ENCODE assay signal across 31 mouse cellular contexts in the genomic region with DNA sequence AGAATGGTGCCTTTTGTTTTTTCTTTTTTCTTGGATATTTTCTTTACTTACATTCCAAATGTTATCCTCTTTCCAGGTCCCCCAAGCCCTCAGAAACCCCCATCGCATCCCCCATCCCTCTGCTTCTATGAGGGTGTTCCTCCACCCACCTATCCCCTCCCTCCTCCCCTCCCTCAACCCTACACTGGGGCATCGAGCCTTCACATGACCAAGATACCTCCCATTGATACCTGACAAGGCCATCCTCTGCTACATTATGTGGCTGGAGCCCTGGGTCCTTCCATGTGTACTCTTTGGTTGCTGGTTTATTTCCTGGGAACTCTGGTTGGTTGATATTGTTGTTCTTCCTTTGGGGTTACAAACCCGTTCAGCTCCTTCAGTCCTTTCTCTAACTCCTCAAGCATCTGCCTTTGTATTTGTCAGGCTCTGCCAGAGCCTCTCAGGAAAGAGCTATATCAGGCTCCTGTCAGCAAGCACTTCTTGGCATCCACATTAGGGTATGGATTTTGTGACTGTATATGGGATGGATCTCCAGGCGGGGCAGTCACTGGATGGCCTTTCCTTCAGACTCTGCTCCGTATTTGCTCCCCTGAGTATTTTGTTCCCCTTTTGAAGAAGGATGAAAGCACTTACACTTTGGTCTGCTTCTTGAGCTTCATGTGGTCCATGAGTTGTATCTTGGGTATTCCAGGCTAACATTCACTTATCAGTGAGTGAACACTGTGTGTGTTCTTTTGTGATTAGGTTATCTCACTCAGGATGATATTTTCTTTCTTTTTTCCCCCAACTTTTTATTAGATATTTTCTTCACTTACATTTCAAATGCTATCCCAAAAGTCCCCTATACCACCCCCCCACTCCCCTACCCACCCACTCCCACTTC. TPM values are rescaled to one million over a fixed set of nuclear protein-coding genes. Genes with fewer than 3 reads are reported as not detected.
DNase-seq lines count a peak whose midpoint lies in the region; ATAC-seq lines count a peak whose summit lies in the region.
"Had no signal": no experiment of that assay in that cellular context is flagged by ENCODE, and none has a peak within 500 bp of the region (broad histone marks: within the 10 kb centered on the region; RNA-seq: fewer than 3 reads in every experiment).

No protein-coding gene starts in this region.

- peaks cover 5% of the 10 kb centered on the region; the same call in 1 of the 2 replicates for H3K4me1 ChIP-seq in liver, embryonic 16.5 days (ENCODE audit: control insufficient read depth, low read depth, low read length)
- H3K4me1 ChIP-seq in forebrain, embryonic 16.5 days (replicated peaks; ENCODE audit: control insufficient read depth, insufficient read depth, low read length) = no peaks in the 10 kb centered on the region
- H3K4me1 ChIP-seq: embryonic facial prominence, embryonic 10.5 days; forebrain, embryonic 12.5 days; heart, embryonic 15.5 days; limb, embryonic 13.5 days; midbrain, embryonic 15.5 days; neural tube, embryonic 12.5 days had no signal

- no peaks in the 10 kb centered on the region for H3K36me3 ChIP-seq in liver, embryonic 16.5 days (ENCODE audit: control insufficient read depth, insufficient read depth)
- no peaks in the 10 kb centered on the region for H3K36me3 ChIP-seq in forebrain, embryonic 16.5 days (ENCODE audit: control insufficient read depth, insufficient read depth)
- H3K36me3 ChIP-seq: embryonic facial prominence, embryonic 10.5 days; forebrain, embryonic 12.5 days; heart, embryonic 15.5 days; limb, embryonic 13.5 days; midbrain, embryonic 15.5 days; neural tube, embryonic 12.5 days had no signal

- H3K9ac ChIP-seq in liver, embryonic 16.5 days (ENCODE audit: low read depth, low read length) = no peak overlapping the region; the same call in 1 of the 2 replicates
- H3K9ac ChIP-seq in forebrain, embryonic 16.5 days (replicated peaks; ENCODE audit: low read depth, low read length) = no peak overlapping the region
- H3K9ac ChIP-seq: forebrain, embryonic 12.5 days; heart, embryonic 15.5 days; hindbrain, embryonic 14.5 days; limb, embryonic 13.5 days; lung, embryonic 14.5 days; midbrain, embryonic 15.5 days; neural tube, embryonic 12.5 days had no signal

- no peaks in the 10 kb centered on the region for H3K9me3 ChIP-seq in liver, embryonic 16.5 days (replicated peaks; ENCODE audit: control insufficient read depth, low read length)
- H3K9me3 ChIP-seq in forebrain, embryonic 16.5 days (ENCODE audit: control insufficient read depth, low read length) = no peaks in the 10 kb centered on the region
- H3K9me3 ChIP-seq: embryonic facial prominence, embryonic 10.5 days; forebrain, embryonic 12.5 days; heart, embryonic 15.5 days; limb, embryonic 13.5 days; midbrain, embryonic 15.5 days; neural tube, embryonic 12.5 days had no signal

- H3K27me3 ChIP-seq in liver, embryonic 16.5 days (ENCODE audit: control insufficient read depth, insufficient read depth, low read depth, low read length) = no peaks in the 10 kb centered on the region; the same call in 1 of the 2 replicates
- no peaks in the 10 kb centered on the region for H3K27me3 ChIP-seq in forebrain, embryonic 16.5 days (replicated peaks; ENCODE audit: control insufficient read depth, insufficient read depth, low read length)
- H3K27me3 ChIP-seq: heart, embryonic 15.5 days; limb, embryonic 13.5 days; midbrain, embryonic 15.5 days; neural tube, embryonic 12.5 days had no signal

- DNase-seq in heart, adult 11 months = peak; percentile 28
- DNase-seq in heart, adult 9 months (ENCODE audit: low spot score in 2 of 2) = no peak
- peak; percentile 40 for DNase-seq in c-Kit-negative CD71-positive TER-119-positive erythroid progenitor cells, embryonic 14.5 days (ENCODE audit: low read depth, low spot score)
- DNase-seq in liver = peak; percentile 18
- DNase-seq in cerebellum, adult 18-20 months = no peak
- DNase-seq in right cerebral cortex, postnatal 36 days (ENCODE audit: low spot score in 2 of 2) = no peak
- DNase-seq: adrenal gland, postnatal 14 days; cerebellum, adult 11 months; cerebellum, postnatal 10 days; heart, postnatal 36 days; kidney, adult 9 months; kidney, postnatal 25 days; layer of hippocampus, postnatal 36 days; lung, embryonic 14.5 days; right cerebral cortex, postnatal 14 days; thymus, adult 18-20 months; thymus, postnatal 4 days had no signal

- ATAC-seq in liver, embryonic 16.5 days (ENCODE audit: low read depth) = peak; percentile 94
- no peak for ATAC-seq in forebrain, embryonic 16.5 days
- ATAC-seq: midbrain, embryonic 15.5 days had no signal

- H3K4me2 ChIP-seq in liver, embryonic 16.5 days (ENCODE audit: low read depth, low read length) = peak overlapping the region; percentile 42
- no peak overlapping the region for H3K4me2 ChIP-seq in forebrain, embryonic 16.5 days (ENCODE audit: low read length)
- H3K4me2 ChIP-seq: forebrain, embryonic 12.5 days; heart, embryonic 15.5 days; hindbrain, embryonic 14.5 days; limb, embryonic 13.5 days; lung, embryonic 14.5 days; midbrain, embryonic 15.5 days; neural tube, embryonic 12.5 days had no signal

- H3K27ac ChIP-seq in liver, embryonic 16.5 days (ENCODE audit: low read length) = peak overlapping the region; percentile 79
- no peak overlapping the region for H3K27ac ChIP-seq in forebrain, embryonic 16.5 days (ENCODE audit: low read length)
- H3K27ac ChIP-seq: embryonic facial prominence, embryonic 10.5 days; forebrain, embryonic 12.5 days; heart, embryonic 15.5 days; hindbrain, embryonic 14.5 days; limb, embryonic 13.5 days; midbrain, embryonic 15.5 days; neural tube, embryonic 12.5 days had no signal

- WGBS in liver, embryonic 16.5 days (ENCODE audit: insufficient replicate concordance) = 43% methylated on average over 5 of the region's 5 CpGs
- WGBS in forebrain, embryonic 16.5 days = 91% methylated on average over 5 of the region's 5 CpGs

- H3K4me3 ChIP-seq in liver, embryonic 16.5 days (ENCODE audit: low read depth, low read length) = peak overlapping the region; percentile 19; the same call in 1 of the 2 replicates
- H3K4me3 ChIP-seq in forebrain, embryonic 16.5 days (replicated peaks; ENCODE audit: low read length) = no peak overlapping the region
- H3K4me3 ChIP-seq: embryonic facial prominence, embryonic 10.5 days; forebrain, embryonic 12.5 days; heart, embryonic 15.5 days; limb, embryonic 13.5 days; midbrain, embryonic 15.5 days; neural tube, embryonic 12.5 days had no signal

RNA-seq across cellular contexts. Expression of a gene that starts 24.2 kb away (rescaled TPM):
- polyA plus RNA-seq in liver, embryonic 16.5 days (2015; fragmentation: Nextera tagmentation; extraction: Ambion mirVana) = 2.3 and 2.4 TPM in 2 replicates
- not detected in 2 replicates for polyA plus RNA-seq in forebrain, embryonic 16.5 days (2015; fragmentation: Nextera tagmentation; extraction: Ambion mirVana)
- polyA plus RNA-seq: cortical plate, adult 2 months; gonadal fat pad, adult 2 months; heart, embryonic 15.5 days; hindbrain, embryonic 14.5 days; intestine, embryonic 14.5 days; limb, embryonic 13.5 days; lung, embryonic 14.5 days; midbrain, embryonic 15.5 days; neural tube, embryonic 12.5 days; stomach, embryonic 14.5 days had no signal

RNA-seq across cellular contexts. Expression of a gene that starts 44.6 kb away (rescaled TPM):
- polyA plus RNA-seq in liver, embryonic 16.5 days (2015; fragmentation: Nextera tagmentation; extraction: Ambion mirVana) = 0.12 TPM in 1 of 2 replicates, not detected in the other
- polyA plus RNA-seq in forebrain, embryonic 16.5 days (2015; fragmentation: Nextera tagmentation; extraction: Ambion mirVana) = not detected in 2 replicates
- polyA plus RNA-seq: cortical plate, adult 2 months; embryonic facial prominence, embryonic 10.5 days; forebrain, embryonic 12.5 days; gonadal fat pad, adult 2 months; heart, embryonic 15.5 days; hindbrain, embryonic 14.5 days; intestine, embryonic 14.5 days; limb, embryonic 13.5 days; lung, embryonic 14.5 days; midbrain, embryonic 15.5 days; neural tube, embryonic 12.5 days; stomach, embryonic 14.5 days had no signal

RNA-seq across cellular contexts. Expression of a gene that starts 58.1 kb away (rescaled TPM):
- not detected in 2 replicates for polyA plus RNA-seq in liver, embryonic 16.5 days (2015; fragmentation: Nextera tagmentation; extraction: Ambion mirVana)
- not detected in 2 replicates for polyA plus RNA-seq in forebrain, embryonic 16.5 days (2015; fragmentation: Nextera tagmentation; extraction: Ambion mirVana)
- polyA plus RNA-seq: cortical plate, adult 2 months; embryonic facial prominence, embryonic 10.5 days; forebrain, embryonic 12.5 days; gonadal fat pad, adult 2 months; heart, embryonic 15.5 days; hindbrain, embryonic 14.5 days; intestine, embryonic 14.5 days; limb, embryonic 13.5 days; lung, embryonic 14.5 days; midbrain, embryonic 15.5 days; neural tube, embryonic 12.5 days; spleen, adult 2 months; stomach, embryonic 14.5 days had no signal

RNA-seq across cellular contexts. Expression of a gene that starts 58.4 kb away (rescaled TPM):
- 2.3 and 2.9 TPM in 2 replicates for polyA plus RNA-seq in liver, embryonic 16.5 days (2015; fragmentation: Nextera tagmentation; extraction: Ambion mirVana)
- polyA plus RNA-seq in forebrain, embryonic 16.5 days (2015; fragmentation: Nextera tagmentation; extraction: Ambion mirVana) = 5.8 and 7.0 TPM in 2 replicates

Comparison
In these comparisons a context has a peak if more than half of its experiments do, and no peak if none do; other contexts are left out.
1. DNase-seq: peak in heart, adult 11 months (single experiment), c-Kit-negative CD71-positive TER-119-positive erythroid progenitor cells, embryonic 14.5 days (single experiment) and liver (single experiment); none in heart, adult 9 months (0 of 2), cerebellum, adult 18-20 months (0 of 2) and right cerebral cortex, postnatal 36 days (0 of 2).